Mouse (Mus musculus) hindbrain, postnatal 0 days (tissue): ENCODE results near the gene Csmd2. TPM values are rescaled to one million over a fixed set of nuclear protein-coding genes. Genes with fewer than 3 reads are reported as not detected.

Experiments used
- ATAC-seq: fragments of 200-750 bp; cut with Nextera tagmentation; 2 replicates; pipeline ENCODE4 v1.8.0; 2017; ENCODE audit warnings: mild to moderate bottlenecking, moderate TSS enrichment, moderate library complexity
- DNase-seq: peaks from one replicate; pipeline ENCODE4 v3.0.0-alpha.2; 2015; ENCODE audit warnings: low spot score
- H3K27ac ChIP-seq: fragments of 300-500 bp; sonication (generic); 2 replicates; pipeline ENCODE4 v1.5.1; 2014; ENCODE audit warnings: mild to moderate bottlenecking
- H3K27me3 ChIP-seq: fragments of 300-500 bp; sonication (generic); 2 replicates; pipeline ENCODE4 v1.6.1; 2014; ENCODE audit warnings: low read length, mixed read lengths; ENCODE audit not compliant: insufficient read depth
- H3K36me3 ChIP-seq: fragments of 300-500 bp; sonication (generic); 2 replicates; pipeline ENCODE4 v1.6.1; 2014; ENCODE audit warnings: low read length, mixed read lengths; ENCODE audit not compliant: insufficient read depth
- H3K4me1 ChIP-seq: fragments of 300-500 bp; sonication (generic); 2 replicates; pipeline ENCODE4 v1.6.1; 2014; ENCODE audit warnings: antibody characterized with exemption, low read length, mixed read lengths; ENCODE audit not compliant: insufficient read depth
- H3K4me2 ChIP-seq: fragments of 300-500 bp; sonication (generic); 2 replicates; pipeline ENCODE4 v1.6.1; 2014; ENCODE audit warnings: low read depth, mild to moderate bottlenecking, low read length, moderate library complexity, mixed read lengths
- H3K4me3 ChIP-seq: fragments of 300-500 bp; sonication (generic); 2 replicates; pipeline ENCODE4 v1.5.1; 2014; ENCODE audit warnings: low read length
- H3K9ac ChIP-seq: fragments of 300-500 bp; sonication (generic); replicated peaks from 2 replicates; pipeline ENCODE4 v1.6.1; 2014; ENCODE audit warnings: mild to moderate bottlenecking, low read length, moderate library complexity, mixed read lengths
- H3K9me3 ChIP-seq: fragments of 300-500 bp; sonication (generic); 2 replicates; pipeline ENCODE4 v1.6.1; 2016; ENCODE audit warnings: low read length, mixed read lengths
- CTCF ChIP-seq: IDR thresholded peaks from 2 replicates; pipeline ENCODE4 v1.5.1; 2016; ENCODE audit warnings: antibody characterized with exemption, control low read depth, low read depth
- WGBS: fragments of 180-500 bp; shearing (Covaris S2); extraction: QIAGEN DNeasy Blood & Tissue Kit; methylation state at CpG from one replicate; pipeline ENCODE4 v1.1.7; 2014; 5-methylcytosine and 5-hydroxymethylcytosine counted together
- polyA plus RNA-seq: library from polyadenylated mRNA; unstranded; fragments of >200 nt; fragmentation: Nextera tagmentation; extraction: Ambion mirVana; gene quantifications from 2 replicates; pipeline ENCODE4 v1.2.1, GENCODE M21; 2015
- total RNA-seq: library from RNA; depleted of rRNA; stranded (reverse); fragments of >200 nt; gene quantifications from 2 replicates; pipeline ENCODE4 v1.2.3, GENCODE M21; 2014

The Csmd2 gene
- total and polyA plus RNA-seq, 2 experiments from 2014 or later = 8.2 to 41.3 TPM

DNA sequence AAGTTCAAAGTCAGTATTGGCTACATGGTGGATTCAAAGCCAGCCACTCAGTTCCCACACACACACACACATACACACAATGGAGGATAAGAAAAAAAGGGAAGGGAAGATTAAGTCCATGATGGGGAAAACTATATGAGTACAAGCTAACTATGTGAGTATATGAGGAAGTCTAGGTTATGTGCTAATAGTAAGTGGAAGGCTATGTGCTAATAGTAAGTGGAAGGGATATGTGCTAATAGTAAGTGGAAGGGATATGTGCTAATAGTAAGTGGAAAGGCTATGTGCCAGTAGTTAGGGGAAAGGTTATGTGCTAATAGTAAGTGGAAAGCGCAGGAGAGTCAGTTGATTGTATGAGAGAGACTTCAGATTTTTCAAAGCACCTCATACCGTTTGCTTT, 453.6 kb downstream of the Csmd2 start:
- Histone ChIP-seq H3K27ac (no peak overlapping the region), H3K4me2 (no peak overlapping the region), H3K4me1 (peaks cover 15% of the 10 kb centered on the region), H3K4me3 (no peak overlapping the region), H3K27me3 (no peaks in the 10 kb centered on the region), H3K9ac (no peak overlapping the region), H3K9me3 (no peaks in the 10 kb centered on the region), H3K36me3 (no peaks in the 10 kb centered on the region)
- WGBS = 75% methylated on average over 2 of the region's 2 CpGs
- no peak for ATAC-seq
- no peak for TF ChIP-seq CTCF
- no peak for DNase-seq

- 70% methylated on average over 8 of the region's 8 CpGs for WGBS
- Histone ChIP-seq H3K4me2 (no peak overlapping the region), H3K27me3 (no peaks in the 10 kb centered on the region), H3K36me3 (no peaks in the 10 kb centered on the region), H3K27ac (no peak overlapping the region), H3K4me3 (no peak overlapping the region), H3K4me1 (peaks cover 15% of the 10 kb centered on the region), H3K9ac (no peak overlapping the region), H3K9me3 (no peaks in the 10 kb centered on the region)
- ATAC-seq = no peak
- no peak for DNase-seq
- TF ChIP-seq CTCF = no peak
Measured at GRCm38 (mm10) chr4:128442791-128443190, 455.1 kb downstream of the Csmd2 start.

GRCm38 (mm10) chr4:128445514-128446260, 458.0 kb downstream of the Csmd2 start:
- Histone ChIP-seq H3K27me3 (no peaks in the 10 kb centered on the region), H3K4me2 (no peak overlapping the region), H3K4me1 (peaks cover 20% of the 10 kb centered on the region), H3K27ac (peak overlapping the region; percentile 58), H3K9me3 (no peaks in the 10 kb centered on the region), H3K36me3 (no peaks in the 10 kb centered on the region), H3K4me3 (no peak overlapping the region), H3K9ac (no peak overlapping the region)
- TF ChIP-seq CTCF = no peak
- 38% methylated on average over 15 of the region's 15 CpGs for WGBS
- ATAC-seq = peak; percentile 36; the same call in 1 of the 2 replicates
- DNase-seq = peak; percentile 48

- Histone ChIP-seq H3K4me3 (no peak overlapping the region), H3K4me2 (no peak overlapping the region), H3K27me3 (no peaks in the 10 kb centered on the region), H3K27ac (no peak overlapping the region), H3K9ac (no peak overlapping the region), H3K36me3 (no peaks in the 10 kb centered on the region), H3K4me1 (peaks cover 30% of the 10 kb centered on the region), H3K9me3 (no peaks in the 10 kb centered on the region)
- WGBS = 54% methylated on average over 12 of the region's 12 CpGs
- ATAC-seq = no peak
- DNase-seq = no peak
- TF ChIP-seq CTCF = no peak
Measured at GRCm38 (mm10) chr4:128448831-128449431, 461.3 kb downstream of the Csmd2 start.

GRCm38 (mm10) chr4:128450137-128450536, 462.5 kb downstream of the Csmd2 start:
- H3K36me3 ChIP-seq = no peaks in the 10 kb centered on the region
- 82% methylated on average over 8 of the region's 8 CpGs for WGBS
- H3K27me3 ChIP-seq = no peaks in the 10 kb centered on the region
- no peak for ATAC-seq
- H3K9ac ChIP-seq = no peak overlapping the region
- DNase-seq = no peak
- no peak for TF ChIP-seq CTCF
- H3K4me3 ChIP-seq = no peak overlapping the region
- no peak overlapping the region for H3K4me2 ChIP-seq
- 0 out of 2 replicates have a peak overlapping the region, but pooled peaks have one; percentile 79 for H3K27ac ChIP-seq
- H3K4me1 ChIP-seq = peaks cover 23% of the 10 kb centered on the region
- no peaks in the 10 kb centered on the region for H3K9me3 ChIP-seq

DNA sequence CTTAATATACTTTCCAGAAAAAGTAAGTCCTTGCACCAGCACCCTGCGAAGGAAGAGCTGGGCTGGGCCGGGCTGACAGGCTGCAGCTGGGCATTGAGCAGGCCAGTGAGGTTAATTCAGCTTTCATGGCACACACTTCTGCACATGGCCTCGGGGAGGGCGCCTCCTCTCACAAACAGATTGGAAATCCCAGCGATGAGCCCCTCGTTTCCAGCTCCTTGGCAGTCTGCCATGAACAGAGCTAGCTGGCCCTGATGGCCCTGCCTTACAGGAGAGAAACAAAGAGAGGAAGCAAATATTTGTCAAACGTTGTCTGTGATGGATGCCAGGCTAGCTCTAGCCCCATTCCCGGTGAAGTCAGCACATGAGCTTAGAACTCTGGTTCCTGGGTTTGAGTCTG, 463.3 kb downstream of the Csmd2 start:
- ATAC-seq = peak; percentile 78
- Histone ChIP-seq H3K36me3 (no peaks in the 10 kb centered on the region), H3K4me3 (no peak overlapping the region), H3K27me3 (no peaks in the 10 kb centered on the region), H3K4me1 (peaks cover 15% of the 10 kb centered on the region), H3K4me2 (no peak overlapping the region), H3K9me3 (no peaks in the 10 kb centered on the region), H3K9ac (no peak overlapping the region), H3K27ac (peak overlapping the region; percentile 79)
- WGBS = 9% methylated on average over 8 of the region's 8 CpGs
- DNase-seq = peak; percentile 94
- TF ChIP-seq CTCF = 0 out of 2 replicates have a peak, but pooled peaks have one; percentile 34

- Histone ChIP-seq H3K4me2 (no peak overlapping the region), H3K4me1 (peaks cover 15% of the 10 kb centered on the region), H3K4me3 (no peak overlapping the region), H3K27me3 (no peaks in the 10 kb centered on the region), H3K9ac (no peak overlapping the region), H3K9me3 (no peaks in the 10 kb centered on the region), H3K27ac (peak overlapping the region; percentile 79), H3K36me3 (no peaks in the 10 kb centered on the region)
- TF ChIP-seq CTCF = no peak
- ATAC-seq (peak; percentile 48), DNase-seq (peak; percentile 65)
- 20% methylated on average over 3 of the region's 3 CpGs for WGBS
Measured at GRCm38 (mm10) chr4:128451383-128451794, 463.7 kb downstream of the Csmd2 start.
